Mouse (Mus musculus) cortical plate, adult 2 months (tissue): ENCODE measurements around the gene Smad3. TPM values are rescaled to one million over a fixed set of nuclear protein-coding genes. Genes with fewer than 3 reads are reported as not detected.

Source experiments
- H3K27ac ChIP-seq: fragments of 200-500 bp; 2 replicates; pipeline ENCODE4 v1.5.1; 2012; ENCODE audit warnings: low read length, control low read depth, inconsistent platforms; ENCODE audit not compliant: insufficient read depth
- H3K4me1 ChIP-seq: fragments of 200-500 bp; 2 replicates; pipeline ENCODE4 v1.6.1; 2011; ENCODE audit warnings: low read length; ENCODE audit not compliant: control insufficient read depth, insufficient read depth
- H3K4me3 ChIP-seq: fragments of 200-500 bp; 2 replicates; pipeline ENCODE4 v1.5.1; 2011; ENCODE audit warnings: mild to moderate bottlenecking, low read length, control low read depth; ENCODE audit not compliant: insufficient read depth
- CTCF ChIP-seq: fragments of 200-500 bp; IDR thresholded peaks from 2 replicates; pipeline ENCODE4 v1.5.1; 2011; ENCODE audit warnings: mild to moderate bottlenecking, control low read depth, low read length; ENCODE audit not compliant: insufficient read depth; ENCODE audit errors: extremely low read depth
- POLR2A ChIP-seq: fragments of 200-500 bp; IDR thresholded peaks from 2 replicates; pipeline ENCODE4 v1.6.1; 2011; ENCODE audit warnings: mild to moderate bottlenecking, low read length, control low read depth; ENCODE audit not compliant: insufficient read depth; ENCODE audit errors: extremely low read depth
- polyA plus RNA-seq: library from polyadenylated mRNA; depleted of rRNA; stranded (reverse); fragments of >200 nt; gene quantifications from 2 replicates; pipeline ENCODE4 v1.2.3, GENCODE M21; 2012

Smad3 gene
- polyA plus RNA-seq, 1 experiment = 46.8 TPM

DNA sequence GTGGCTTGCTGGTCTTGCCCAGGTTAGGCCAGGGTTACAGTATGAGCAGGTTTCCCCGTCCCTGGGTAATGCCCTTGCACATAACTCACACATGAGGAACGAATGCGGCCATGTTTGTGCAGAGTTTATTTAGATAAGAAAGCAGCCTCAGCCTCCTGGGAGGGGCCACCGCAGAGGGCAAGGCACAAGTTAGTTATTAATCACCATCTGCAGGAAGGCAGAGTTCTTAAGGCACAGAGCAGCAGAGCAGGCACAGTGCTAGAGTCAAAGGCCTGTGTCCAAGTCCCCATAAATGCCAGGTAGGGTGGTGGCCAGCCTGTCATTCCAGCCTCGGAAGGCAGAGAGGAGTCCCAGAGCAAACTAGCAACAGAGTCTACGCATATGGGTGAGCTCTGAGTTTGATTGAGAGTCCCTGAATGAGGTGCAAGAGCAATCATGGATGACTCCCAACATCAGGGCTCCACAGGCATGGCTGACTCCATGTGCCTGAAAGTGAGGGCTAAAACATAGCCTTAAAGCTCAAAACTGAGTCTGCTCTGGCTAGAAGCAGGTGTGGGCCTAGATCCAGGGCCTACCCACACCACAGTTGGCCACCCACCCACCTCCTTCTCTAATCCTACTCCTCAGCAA lies 17.2 kb upstream of the Smad3 start:
- no peak overlapping the region for H3K4me3 ChIP-seq
- H3K4me1 ChIP-seq = peaks cover 6% of the 10 kb centered on the region
- H3K27ac ChIP-seq = no peak overlapping the region
- TF ChIP-seq CTCF = no peak

DNA sequence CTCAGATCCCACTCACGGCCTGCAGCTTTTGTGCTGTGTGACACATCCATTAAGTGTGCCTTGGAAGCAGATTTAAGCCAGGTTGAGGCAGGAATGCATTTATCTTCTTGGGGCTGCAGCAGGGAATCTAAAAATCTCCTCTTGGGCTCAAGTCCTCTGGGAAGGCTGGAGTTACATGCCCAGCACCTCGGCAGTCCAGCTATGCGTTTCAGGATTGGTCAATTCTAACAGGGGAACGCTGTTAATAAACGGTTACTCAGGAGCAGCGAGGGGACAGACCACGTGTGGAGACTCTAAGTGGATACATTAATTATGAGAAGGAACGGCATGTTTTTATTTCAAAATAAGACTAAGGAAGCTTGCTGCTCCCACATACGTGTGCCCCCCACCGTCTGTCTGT lies 14.7 kb upstream of the Smad3 start:
- Histone ChIP-seq H3K4me3 (no peak overlapping the region), H3K27ac (no peak overlapping the region), H3K4me1 (peaks cover 4% of the 10 kb centered on the region; the same call in 1 of the 2 replicates)
- TF ChIP-seq CTCF = no peak

DNA sequence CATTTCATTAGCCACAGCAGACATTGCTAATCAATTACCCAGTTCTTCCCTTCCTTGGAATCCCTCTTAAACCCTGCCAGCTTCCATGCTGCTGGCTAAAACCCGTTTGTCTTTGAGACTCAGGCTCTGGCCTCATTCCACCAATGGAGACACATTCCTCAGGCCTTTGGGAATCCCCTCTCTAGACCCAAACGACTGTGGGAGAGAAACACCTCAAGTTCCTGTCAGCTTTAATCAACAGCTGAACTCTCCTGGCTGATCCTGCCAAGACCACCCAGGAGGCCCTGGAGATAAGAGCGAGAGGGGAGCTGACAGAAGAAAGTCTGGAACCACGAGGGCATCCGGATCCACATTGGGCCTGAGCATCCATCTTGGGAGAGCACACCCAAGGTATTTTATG lies 13.9 kb upstream of the Smad3 start:
- Histone ChIP-seq H3K27ac (no peak overlapping the region), H3K4me3 (no peak overlapping the region), H3K4me1 (peaks cover 4% of the 10 kb centered on the region; the same call in 1 of the 2 replicates)
- TF ChIP-seq POLR2A (no peak), CTCF (no peak)

DNA sequence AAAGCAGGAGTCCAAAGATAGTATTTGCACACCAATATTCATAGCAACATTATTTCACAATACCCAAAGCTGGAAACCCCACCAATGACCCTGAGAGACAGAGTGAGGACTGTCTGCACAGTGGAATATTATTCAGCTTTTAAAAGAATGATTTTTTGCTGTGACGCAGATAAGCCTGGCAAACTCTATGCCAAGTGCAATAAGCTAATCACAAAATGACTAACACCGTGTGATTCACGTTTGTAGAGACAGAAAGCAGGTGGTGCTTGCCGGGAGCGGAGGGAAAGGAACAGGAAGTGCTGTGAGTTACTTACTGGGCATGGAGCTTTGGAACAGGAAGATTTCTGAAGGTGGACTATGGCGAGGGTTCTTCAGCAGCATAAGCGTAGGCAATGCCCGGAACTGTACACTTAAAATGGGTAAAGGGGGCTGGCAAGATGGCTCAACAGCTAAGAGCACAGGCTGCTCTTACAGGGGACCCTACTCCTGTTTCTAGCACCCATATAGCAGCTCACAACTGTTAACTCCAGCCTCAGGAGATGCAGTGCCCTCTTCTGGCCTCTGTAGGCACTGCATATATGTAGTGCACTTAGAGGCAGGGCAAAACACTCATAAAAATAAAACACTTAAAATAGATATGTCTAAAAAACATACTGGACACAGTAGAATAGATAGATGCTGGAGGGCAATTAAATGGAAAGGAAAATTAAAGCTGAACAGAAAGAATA lies 3.7 kb upstream of the Smad3 start:
- no peak overlapping the region for H3K4me3 ChIP-seq
- TF ChIP-seq CTCF = 0 out of 2 replicates have a peak, but pooled peaks have one; percentile 6
- TF ChIP-seq POLR2A = no peak
- H3K27ac ChIP-seq = no peak overlapping the region
- no peaks in the 10 kb centered on the region for H3K4me1 ChIP-seq

DNA sequence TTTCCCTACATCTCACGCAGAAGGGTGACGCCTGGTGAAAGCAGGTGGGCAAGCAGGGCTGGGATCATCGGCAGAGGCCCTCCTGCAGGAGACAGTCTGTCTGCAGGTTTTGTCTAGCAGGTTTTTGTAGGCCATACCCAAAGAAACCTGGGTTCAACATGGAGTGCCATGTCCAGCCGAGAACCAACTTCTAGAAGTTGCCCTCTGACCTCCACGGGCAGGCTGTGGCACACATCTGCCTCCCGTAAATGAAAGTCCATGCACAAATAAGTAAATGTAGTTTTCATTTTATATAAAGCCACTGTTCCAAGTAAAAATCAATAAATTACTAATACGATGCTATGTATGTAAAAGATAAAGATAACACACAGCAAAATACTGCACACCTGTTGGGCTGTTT lies 3.0 kb upstream of the Smad3 start:
- Histone ChIP-seq H3K4me1 (peaks cover 2% of the 10 kb centered on the region; the same call in 1 of the 2 replicates), H3K27ac (no peak overlapping the region), H3K4me3 (no peak overlapping the region)
- TF ChIP-seq CTCF = no peak
- no peak for TF ChIP-seq POLR2A

DNA sequence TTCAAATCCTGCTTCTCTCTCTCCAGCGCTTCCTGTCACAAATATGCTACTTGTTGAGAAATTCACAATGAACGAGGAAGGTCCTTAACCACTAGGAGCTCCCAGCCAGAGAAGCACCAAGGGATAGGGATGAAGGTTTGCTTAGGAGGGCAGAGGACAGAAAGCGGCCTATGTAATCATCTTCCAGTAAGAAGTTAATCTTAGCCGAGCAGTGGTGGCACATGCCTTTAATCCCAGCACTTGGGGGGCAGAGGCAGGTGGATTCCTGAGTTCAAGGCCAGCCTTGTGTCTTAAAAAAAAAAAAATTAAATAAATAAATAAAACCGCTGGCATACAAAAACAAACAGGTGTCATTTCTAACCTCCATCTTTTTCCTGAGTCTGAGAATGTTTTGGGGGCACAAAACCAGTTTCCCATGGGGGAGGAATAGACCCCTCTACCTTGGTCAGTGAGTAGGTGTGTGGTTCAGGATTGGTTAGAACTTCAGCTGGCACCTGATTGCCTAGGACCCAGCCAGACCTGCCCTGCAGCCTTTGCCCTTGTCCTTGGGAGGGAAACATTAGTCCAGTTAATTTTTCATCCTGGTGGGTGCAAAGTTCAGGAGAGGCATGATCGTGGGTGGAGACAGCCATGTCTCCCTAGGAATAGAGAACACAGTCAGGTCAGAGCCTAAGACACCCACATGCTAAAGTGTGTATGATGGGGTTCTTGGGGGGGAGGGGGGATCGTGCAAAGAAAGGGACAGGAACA lies 2.4 kb upstream of the Smad3 start:
- Histone ChIP-seq H3K4me3 (no peak overlapping the region), H3K27ac (no peak overlapping the region), H3K4me1 (peaks cover 5% of the 10 kb centered on the region; the same call in 1 of the 2 replicates)
- TF ChIP-seq POLR2A (no peak), CTCF (no peak)

DNA sequence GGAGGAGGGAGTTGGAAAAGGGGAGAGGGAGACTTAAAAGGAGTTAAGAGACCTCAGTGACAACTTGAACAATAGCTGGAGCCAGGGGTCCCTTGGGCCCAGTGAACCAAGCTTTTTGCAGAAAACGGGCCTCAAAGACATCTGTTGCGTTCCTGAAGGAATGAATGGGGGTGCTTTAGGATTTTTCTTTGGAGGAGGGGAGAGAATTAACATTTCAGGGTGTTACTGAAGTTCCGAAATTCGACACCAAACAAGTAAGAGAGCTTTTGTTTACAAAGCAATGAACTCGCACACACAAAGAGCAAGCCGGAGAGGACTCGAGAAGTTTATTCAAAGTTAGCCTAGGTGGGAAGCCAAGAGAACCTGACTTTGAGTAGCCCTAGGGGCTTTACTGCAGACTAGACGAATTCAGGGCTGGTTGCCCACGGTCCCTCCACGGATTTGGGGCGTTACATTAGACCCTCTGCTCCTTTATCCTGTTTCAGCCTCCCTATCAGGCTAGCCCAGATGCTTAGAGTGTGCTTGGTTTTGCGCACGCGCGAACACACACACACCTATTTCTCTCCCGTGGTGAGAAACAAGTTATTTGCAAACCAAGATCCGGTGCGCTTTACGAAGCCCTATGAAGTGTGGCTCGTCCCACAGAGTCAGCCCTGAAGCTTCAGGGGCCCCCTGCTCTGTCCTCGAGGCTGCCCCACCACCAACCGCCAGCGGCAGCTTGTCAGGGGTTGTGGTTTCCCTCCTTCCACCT lies 1.0 kb upstream of the Smad3 start:
- Histone ChIP-seq H3K4me1 (peaks cover 9% of the 10 kb centered on the region; the same call in 1 of the 2 replicates), H3K27ac (no peak overlapping the region), H3K4me3 (peak overlapping the region; percentile 84)
- no peak for TF ChIP-seq CTCF
- no peak for TF ChIP-seq POLR2A

DNA sequence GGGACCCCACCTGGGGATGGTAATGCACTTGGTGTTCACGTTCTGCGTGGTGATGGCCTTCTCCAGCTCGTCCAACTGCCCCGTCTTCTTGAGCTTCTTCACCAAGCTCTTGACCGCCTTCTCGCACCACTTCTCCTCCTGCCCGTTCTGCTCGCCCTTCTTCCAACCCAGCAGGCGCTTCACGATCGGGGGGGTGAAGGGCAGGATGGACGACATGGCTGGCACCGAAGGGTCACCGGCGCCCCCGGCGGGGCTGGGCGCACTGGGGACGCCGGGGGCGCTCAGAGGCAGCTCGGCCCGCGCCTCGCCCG lies 377 bp downstream of the Smad3 start:
- peaks cover 11% of the 10 kb centered on the region for H3K4me1 ChIP-seq
- TF ChIP-seq CTCF (no peak), POLR2A (no peak)
- peak overlapping the region; percentile 88 for H3K27ac ChIP-seq
- peak overlapping the region; percentile 84 for H3K4me3 ChIP-seq
